Mouse (Mus musculus): ENCODE results near the gene Epb41.

Gene Epb41

DNA sequence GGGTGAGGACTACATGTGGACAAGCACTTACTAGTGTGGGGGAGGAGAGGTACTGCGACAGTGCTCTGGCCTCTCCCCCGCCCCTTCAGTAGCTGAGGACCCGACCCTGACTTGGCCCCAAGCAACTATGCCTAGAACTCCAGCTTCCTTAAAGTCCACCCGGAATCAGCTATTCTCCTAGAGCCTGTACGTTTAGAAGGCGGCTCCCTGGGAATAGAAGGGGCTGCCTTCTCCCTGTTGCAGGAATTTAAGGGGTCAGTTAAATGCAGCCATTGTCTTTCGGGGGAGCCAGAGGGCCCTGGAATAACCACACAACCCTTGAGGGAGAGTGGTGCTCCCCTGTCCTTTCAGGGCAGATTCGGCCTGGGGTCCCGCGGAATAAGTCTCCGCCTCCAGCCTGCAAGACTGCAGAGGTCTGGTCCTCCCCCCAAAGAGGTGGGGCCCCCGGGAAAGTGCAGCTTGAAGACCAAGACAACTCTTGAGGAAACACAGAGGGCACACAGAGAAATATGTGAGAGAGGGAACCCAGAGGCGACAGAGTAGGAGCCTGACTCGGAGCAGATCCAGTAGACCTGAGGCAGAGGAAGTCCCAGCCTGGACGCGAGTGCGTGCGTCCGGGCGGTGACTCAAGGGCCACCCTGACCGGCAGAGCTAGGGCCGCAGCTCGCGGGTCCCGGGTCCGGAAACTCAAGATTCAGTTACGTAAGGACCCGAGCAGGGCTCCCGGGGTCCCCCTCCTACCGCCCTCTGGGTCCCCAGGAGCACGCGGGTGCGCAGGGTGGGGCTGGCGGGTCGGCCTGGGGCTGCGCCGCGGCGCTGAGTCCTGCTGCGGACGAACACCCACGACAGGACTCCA is 816 bp downstream of the Epb41 start, which contains the start of gene Gm10300:
TSS of gene Gm10300 (plus strand) at position 621 of the 856 bp plus-strand sequence.
- no peak for DNase-seq (ENCODE audit: low spot score in 2 of 2)

DNA sequence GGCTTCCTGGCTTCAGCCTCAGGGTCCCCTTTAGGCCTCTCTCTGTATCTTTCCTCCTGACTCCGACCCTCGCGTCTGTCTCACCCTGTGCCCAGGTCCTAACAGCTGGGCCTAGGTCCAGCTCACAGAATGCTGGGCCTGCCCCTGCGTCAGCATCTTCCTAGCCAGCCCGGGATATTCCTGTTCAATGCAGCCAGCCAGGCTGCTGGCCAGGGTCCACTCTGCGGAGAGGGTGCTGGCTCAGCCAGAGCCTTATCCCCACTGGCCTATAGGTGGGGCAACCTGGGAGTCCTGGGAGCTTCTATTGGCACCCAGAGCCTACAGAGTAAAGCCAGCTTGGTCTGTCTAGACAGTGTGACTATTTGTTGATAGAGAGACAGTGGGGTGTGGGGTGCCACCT is 2.2 kb downstream of the Epb41 start:
- DNase-seq (ENCODE audit: low spot score in 2 of 2), result no peak

DNA sequence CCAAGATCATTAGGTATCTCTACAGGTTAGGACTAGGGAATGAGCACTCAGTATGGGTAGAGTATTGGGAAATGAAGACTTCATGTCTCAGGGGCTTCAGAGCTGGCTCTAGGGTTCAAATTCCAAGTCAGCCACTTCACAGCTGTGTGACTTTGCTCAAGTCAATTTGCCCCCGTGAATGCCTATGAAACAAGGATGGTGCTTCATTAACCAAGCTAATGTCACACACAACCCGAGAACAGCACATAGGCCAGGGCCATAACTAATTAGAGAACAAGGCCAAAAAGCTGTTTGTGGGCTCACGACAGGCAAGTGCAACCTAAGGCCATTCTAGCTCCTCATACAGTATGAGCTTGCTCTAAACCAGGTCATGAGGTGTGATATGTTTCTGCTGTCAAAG is 3.0 kb downstream of the Epb41 start:
- DNase-seq (ENCODE audit: low spot score in 2 of 2), result no peak

DNA sequence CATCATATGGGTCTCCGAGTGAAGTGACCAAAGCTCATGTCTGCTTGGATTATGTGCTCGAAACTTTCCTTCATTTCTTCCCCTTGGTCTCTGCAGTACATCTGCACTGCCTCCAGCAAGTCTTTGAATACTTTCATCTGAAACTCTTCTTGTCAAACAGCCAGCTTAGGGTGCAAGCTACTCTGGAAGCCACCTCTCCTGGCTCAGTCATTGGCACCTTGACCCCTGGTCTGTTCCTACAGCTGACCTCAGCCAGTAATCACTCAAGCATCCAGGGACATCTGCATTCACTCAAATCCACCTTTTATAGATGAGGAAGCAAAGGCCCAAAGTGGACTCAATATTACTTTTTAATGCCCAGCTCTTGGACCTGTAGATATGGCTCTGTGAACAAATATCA is 3.4 kb downstream of the Epb41 start:
- DNase-seq (ENCODE audit: low spot score in 2 of 2), result no peak

DNA sequence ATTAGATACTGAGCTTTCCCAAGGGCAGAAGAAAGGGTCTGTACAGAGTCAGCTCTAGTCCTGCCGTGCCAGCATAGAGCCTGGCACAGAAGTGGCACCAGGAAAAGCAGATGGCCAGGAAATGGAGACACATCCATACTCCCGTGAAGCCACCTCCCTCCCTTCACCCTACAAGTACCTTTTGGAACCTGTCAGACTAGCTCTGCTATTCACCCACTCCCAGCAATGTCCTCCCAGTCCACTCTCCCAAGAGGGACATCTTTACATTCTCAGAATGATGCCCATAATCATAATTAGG is 7.2 kb downstream of the Epb41 start:
- no peak for DNase-seq (ENCODE audit: low spot score in 2 of 2)

DNA sequence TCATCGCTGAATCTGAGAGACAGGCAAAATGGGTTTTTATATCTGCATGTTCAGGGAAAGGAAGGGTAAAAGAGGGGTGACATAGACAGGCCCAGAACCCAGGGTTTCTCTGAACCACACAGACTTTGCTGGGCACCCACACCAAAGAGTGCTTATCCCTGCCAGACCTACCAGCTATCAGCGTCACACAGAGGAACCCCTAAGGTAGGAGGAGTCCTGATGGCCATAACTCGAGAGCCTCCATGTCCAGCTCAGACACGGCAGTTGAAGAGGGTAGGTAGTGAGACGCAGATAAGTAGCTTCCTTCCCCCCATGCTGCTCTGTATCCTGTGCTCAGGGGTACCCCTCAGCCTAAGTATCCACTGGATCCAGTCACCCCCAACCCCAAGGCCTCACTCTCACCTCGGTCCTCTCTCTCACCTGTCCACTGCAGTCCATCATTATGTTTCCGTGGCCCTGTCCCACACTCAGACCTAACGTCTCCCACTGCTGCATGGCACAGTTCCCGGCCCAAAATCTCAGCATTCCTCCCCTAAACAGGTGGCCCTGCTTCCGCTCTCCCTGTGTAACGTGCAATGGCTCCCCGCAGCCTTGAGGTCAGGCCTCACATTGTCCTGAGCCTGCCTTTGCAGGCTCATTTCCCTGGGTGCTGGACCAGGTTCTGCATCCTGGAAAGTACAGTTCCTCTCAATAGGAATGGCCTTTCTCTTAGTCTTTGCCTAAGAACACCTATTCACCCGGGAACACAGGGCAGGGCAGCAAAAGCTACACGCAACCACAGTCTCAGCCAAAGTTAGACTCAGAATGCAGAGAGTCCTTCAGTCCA is 7.8 kb downstream of the Epb41 start:
- DNase-seq (ENCODE audit: low spot score in 2 of 2), result no peak

DNA sequence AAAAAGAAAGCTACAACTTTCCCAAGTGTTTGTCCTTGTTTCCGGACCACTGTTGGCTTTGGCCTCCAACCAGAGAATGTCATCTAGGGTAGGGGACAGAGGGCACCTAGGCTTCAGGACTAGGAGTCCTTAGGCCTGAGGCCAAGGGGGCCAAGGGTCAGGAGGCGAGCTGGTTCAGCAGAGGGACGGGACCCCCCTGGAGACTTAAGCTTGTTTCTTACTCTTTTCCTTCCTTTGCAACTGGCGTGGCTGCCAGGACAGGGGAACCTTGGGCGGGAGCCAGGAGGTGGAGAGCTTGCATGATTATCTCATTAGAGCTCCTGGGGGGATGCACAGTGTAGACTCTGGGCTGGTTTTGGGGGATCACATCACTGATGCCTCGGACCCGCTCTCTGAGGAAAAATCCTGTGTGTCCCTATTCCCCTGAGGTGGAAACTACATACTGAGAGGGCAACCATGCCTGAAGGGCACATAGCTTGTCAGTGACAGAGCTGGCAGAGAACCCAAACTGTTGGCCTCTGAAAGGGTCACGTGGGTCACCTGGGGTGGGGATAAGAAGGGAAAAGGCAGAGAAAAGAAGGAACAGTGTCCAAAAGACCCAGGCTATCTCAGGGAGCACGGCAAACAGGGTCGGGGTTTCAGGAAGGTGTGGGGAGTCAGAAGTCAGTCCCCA is 8.9 kb downstream of the Epb41 start:
- no peak for DNase-seq (ENCODE audit: low spot score in 2 of 2)

DNA sequence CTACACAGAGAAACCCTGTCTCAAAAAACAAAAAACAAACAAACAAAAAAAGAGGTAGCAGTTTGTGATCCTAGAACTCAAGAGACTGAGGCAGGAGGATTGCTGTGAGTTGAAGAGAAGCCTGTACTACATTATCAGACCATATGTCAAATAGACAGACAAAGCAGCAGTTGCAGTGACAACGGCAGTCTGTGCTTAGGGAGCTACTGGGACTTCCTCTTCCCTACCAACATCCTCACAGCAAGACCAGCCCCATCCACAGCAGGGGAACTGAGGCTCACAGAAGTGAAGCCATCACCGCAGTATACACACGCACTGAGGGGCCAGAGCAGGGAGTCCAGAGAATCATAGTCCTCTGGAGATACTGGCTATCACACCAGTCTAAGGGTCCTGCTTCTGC is 9.5 kb downstream of the Epb41 start:
- no peak for DNase-seq (ENCODE audit: low spot score in 2 of 2)

DNA sequence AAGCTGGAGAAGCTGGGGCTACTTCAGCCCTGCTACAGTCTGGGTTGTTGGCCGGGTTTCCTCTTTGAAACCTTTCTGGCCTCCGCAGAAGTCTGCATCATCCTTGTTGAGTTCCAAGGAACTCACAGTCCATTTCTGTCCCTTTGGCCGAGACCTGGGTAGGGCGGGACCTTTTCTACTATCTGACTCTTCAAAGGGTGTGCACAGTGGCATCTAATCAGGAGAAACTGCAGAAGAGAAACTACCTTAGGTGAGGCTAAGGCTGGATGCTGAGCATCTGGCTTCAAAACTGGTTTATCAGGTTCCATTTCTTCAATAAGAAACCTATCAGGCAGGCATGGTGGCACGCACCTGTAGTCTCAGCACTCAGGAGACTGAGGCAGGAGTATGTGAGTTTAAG is 10.6 kb downstream of the Epb41 start:
- DNase-seq (ENCODE audit: low spot score in 2 of 2), result no peak

DNA sequence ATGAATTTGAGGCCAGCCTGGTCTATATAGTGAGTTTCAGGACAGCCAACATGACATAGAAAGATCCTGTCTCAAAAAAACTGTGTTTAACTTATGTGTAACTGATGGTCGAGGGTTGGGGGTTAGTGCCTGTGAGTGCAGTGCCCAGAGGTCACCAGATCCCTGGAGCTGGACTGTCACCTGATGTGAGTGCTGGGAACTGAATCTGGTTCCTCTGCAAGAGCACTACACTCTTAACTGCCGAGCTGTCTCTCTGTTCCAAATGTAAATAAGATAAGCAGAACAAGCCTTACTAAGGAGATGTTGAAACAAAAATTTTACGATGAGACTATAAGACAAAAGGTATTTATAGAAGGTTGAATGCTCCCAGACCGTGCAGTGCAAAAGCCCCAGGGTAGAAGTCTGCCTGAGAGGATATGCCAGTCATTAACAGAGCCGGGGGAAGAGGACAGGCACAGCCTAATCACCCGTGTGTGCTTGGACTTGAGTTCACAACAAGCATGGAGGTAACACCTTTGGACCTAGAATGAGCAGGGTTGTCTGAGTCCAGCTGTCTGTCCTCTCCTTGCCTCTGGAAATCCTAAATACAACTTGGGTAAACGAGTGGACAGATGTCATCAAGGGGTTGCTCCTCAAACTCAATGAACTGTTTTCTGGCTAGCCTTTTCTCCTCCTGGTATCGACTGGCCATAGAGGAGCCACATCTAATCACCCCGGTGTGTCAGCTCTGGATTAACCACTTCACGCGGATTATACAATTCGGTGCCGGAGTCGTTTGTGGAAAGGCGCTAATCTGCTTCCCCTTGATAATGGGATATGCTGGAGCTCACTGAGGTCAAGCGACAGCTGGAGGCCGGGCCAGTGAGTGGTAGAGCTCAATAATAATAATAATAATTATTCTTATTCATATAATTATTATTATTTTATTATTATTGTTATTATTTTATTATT is 11.9 kb downstream of the Epb41 start:
- DNase-seq (ENCODE audit: low spot score in 2 of 2), result no peak

DNA sequence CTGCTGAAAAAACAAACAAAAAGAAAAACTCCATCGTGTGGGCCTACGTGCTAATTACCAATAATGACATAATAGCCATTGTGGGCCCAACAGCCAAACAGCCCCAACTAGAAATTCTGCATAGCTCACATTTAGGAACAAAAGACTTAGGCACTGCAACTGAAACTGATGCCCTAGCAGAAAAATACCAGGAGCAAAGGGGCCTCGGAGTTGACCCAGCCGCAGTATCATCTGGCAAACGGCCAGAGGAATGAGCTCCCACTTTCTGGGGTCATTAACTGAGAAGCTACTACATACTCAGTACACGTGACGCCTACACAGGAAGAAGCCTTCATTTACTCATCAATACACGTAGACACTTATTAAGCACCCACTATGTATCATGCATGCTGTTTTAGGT is 12.8 kb downstream of the Epb41 start:
- DNase-seq (ENCODE audit: low spot score in 2 of 2), result no peak

DNA sequence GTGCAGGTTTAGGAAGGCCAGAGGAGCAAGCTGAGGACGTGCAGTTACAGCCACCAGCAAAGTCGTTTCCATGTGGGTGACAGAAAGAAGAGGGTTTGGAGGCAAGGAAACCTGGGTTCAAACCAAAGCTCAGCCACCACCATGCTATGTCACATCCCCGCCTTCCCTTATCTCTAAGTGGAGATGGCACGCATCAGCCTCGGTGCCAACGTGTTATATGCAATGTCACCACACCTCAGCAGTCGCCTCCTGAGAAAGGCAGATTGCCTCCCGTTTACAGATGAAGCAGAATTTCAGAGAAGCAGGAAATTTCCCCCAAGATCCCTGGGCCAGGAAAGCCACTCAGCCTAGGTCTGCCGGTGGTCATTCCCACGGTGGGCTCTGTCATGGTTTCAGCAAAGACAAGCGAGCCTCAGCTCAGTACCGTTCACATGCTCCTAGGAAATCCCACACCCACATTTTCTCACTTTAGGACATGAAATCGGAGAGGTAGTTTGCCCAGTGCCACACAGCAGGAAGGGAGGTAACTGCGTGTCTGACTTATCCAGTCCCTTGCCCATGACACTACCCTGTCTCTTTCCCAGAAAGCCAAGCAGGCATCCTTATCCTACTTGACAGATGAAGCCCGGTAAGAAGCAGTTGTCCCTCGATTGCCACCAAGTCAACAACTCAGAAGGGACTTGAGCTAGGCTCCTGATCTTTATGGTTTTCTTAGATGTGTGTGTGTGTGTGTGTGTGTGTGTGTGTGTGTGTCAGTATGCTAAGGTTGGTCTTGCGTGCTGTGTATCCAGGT is 14.9 kb downstream of the Epb41 start:
- no peak for DNase-seq (ENCODE audit: low spot score in 2 of 2)

DNA sequence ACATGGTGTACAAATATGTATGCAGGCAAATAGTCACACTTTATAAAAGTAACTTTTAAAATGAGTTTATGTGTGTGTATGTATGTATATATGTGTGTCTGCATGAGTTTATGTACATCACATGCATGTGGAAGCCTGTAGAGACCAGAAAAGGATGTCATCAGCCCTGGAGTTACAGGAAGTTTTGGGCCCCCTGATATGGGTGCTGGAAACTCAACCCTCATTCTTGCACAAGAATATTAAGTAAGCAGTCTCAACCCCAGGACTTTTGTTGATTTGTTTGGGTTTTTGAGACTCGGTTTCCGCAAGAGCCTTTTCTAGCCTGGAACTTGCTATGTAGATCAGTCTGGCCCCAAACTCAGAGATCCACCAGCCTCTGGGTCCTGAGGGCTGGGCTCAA is 15.6 kb downstream of the Epb41 start:
- DNase-seq (ENCODE audit: low spot score in 2 of 2), result no peak

DNA sequence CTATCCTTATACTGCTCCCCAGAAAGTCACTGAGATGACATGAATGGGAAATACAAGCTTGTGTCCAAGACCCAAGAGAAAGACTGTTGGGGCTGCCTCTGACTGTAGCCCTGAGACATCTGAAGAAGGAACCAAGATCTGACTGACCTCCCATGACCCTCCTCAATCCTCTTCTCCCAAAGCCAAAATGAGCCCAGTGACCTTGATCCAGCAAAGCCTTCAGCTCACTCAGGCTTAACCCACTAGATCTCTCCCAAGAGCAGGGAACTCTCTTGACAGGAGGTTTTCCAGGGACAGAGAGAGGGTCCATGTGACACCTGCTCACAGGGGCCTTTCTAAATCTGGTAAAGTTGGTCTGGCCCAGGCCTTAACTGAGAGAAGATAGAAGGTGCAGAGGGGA is 17.8 kb downstream of the Epb41 start:
- no peak for DNase-seq (ENCODE audit: low spot score in 2 of 2)

DNA sequence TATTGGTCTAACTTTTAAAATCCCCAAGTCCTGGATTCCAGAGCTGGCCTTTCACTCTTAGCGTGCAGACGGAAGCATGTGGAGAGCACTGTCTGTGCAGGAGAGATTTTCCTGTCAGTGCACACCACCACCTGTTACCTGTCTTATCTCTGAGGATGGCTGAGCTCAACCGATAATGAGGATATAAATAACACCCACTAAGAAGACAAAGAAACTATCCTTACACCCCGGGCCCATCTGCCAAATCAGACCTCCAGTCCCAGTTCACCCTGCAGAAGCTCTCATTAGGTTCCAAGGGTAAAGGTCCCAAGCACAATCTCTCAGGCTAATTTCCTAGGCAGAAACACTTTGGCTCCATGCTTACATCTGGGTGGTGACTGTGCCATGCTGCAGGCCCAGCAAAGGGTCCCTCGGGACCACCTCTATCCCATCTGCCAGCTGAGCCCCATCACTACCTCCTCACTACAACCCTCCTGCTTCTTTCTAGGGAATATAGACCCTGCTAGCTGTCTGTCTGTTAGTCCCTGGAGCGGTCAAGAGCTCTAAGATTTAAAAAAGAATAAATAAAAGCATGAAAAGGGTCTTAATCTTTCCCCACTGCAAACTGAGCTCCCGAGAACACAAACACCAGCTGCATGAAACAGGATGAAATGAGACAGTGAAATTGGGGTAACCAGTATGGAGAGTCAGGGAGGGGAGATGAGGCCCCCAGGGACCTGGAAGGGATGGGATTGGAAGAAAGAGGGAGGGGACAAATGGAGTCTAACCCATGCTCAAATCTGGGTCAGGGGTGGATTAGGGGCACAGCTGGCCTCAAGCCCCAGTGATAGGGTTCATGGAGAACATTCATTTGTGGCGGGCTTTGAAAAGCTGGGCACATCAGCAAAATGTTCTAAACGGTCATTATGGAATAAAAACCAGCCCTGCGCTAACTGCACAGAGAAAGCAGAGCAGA is 23.5 kb downstream of the Epb41 start:
- DNase-seq (ENCODE audit: low spot score in 2 of 2), result no peak

DNA sequence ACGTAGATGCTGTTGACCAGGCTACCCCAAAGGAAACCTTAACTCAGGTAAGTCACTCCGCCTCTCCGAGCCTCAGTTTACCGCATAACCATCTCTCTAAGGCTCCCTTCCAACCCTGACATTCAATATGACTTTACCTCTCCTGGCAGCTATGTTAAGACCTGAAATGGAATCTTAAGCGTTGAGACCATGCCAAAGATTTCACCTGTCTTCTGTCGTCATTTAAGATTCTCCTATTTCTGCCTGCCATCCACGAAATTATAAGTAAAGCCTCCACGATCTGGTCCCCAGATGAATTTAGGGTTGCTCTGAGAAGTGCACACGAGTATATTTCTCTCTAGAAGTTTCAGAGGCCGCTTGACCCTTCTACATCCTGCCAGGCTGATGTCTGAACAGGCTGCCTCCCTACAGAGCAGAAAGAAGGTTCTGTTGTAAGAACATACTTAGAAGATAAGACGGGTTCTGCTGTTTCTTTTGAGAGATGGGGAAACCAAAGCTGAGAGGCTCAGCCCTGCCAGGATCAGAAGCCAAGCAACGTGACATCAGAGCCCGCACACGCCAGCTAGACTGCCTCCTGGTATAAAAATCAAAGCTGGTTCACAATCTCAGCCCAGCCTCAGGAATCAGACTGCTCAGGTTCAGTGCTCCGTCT is 25.4 kb downstream of the Epb41 start:
- no peak for DNase-seq (ENCODE audit: low spot score in 2 of 2)

DNA sequence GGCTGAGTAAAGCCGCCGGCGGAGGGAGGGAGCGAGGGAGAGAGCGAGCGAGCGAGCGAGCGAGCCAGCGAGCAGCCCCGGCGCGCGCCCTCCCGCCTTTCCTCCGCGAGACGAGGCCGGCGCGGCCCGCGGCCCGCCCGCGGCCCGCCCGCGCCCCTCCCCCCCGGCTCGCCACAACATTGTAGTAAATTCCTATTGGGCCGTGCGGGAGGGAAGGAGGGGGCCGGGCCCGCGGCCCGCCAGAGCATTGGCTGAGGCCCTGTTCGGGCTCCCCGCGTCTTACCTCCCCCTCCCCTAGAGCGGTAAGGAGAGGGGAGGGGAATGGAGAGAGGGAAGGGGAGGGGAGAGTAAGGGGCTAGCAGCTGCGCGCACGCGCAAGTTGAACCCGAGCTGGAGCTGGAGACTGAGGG is 26.1 kb downstream of the Epb41 start:
- DNase-seq (ENCODE audit: low spot score in 2 of 2), result peak; percentile 89 to 93

DNA sequence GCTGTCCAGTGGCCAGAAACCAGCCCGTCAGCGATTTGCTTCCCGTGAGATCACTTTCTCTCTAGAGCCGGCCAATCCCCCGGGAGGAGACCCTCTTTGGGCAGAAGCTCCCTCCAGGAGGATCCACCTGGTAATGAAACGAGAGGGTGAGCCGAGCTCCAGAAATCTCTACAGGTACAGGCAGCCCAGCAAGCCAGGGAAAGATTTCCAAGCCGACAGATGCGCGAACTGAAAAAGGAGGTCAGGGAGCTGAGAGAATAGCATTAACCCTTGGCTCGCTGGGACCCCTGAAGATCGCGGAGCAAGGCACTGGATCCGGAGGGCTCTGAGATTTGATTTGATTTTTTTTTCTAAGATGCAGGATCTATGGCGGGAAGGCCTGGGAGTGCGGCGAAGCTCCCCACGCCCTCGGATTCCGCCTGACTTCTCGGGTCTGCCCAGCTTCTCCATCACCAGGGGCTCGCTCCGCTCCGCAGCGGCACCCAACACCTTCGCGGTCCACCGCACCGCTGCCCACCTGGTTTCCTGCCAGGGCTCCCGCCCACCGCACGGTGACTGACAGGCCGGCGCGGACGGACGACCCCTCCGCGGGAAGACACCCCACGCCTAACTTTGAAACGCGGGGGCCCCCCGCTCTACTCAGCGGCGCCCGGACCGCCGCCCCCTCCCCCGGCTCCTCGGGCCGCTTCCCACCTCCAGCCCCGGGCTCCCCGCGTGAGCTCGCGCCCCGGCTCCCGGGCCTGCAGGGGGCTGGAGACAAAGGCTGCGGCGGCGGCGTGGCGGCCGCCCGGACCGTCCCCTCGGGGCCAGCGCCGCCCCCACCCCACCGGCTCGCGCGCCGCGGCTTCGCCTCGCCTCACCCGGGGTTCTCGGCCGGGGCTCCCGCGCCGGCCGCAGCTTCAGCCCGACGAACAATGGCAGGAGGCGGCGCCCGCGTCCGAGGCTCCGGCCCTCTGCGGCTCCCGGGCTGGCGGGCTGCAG is 26.8 kb downstream of the Epb41 start:
- peak in 1 of 2 experiments; percentile 34 for DNase-seq (ENCODE audit: low spot score in 2 of 2)
